Mouse (Mus musculus) kidney, adult 8-10 months (tissue): ENCODE results near the gene Uqcr11.

Experiments
- DNase-seq, 2 experiments: peaks; one replicate each; pipeline ENCODE4 v3.0.0; 2022

Gene Uqcr11

DNA sequence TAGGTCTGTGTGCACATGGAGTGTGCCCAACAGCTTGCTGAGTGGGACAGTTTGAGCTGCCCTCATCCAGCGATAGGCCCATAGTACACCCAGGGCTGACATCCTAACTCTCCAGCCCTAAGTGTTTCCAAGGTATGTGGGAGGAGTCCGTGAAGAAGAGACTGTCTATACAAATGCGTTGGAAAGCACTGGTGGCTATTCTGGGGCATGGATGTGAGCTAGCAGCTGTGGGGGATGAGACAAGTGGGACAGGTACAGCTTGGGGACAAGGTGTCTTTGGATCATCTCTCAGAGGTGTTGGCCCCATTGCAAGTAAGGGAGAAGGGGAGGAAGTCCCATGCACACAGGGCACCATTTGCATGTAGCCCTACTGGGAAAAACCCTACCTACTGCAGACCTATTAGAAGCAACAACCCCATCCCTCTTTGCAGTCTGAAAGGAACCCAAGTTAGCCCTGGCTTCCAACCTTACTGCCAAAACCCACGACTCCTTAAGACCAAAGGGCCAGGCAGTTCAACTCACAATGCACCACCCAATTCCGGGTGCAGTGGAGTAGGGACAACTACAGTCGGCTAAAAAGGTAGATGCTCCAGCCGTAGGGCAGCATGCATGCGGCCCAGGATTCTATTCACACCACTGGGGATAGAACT lies 9.0 kb downstream of the Uqcr11 start:
- DNase-seq, result no peak

DNA sequence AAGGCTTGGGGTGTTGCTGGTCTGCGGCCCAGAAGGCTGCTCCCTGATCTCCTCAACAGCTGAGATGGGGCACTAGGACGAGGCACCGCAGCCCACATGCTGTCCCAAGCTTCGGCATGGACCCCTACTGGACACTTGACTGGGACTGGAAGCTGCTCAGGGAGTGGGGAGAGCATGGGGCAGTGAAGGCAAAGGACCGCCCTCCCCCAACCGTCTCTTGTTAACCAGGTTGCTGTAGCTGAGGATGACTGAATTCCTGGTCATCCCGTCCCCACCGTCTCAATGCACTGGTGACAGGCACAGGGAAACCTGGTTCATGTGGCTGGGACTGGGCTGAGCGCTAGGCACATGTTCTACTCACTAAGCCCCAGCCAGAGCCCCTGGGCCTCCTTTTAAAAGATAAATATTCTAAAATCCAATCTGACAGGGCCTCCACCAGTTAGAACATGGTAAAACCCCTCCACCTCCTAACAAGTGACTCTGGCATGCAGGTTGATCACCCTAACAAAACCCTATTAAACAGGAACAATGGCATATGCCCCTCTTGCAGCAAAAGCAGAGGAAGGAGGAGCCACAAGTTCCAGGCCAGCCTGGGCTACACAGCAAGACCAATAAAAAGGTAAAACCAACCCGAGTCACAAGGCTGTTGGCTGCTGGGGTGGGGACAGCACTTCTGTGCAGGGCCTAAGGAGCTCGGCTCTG lies 9.7 kb downstream of the Uqcr11 start:
- DNase-seq, result no peak

DNA sequence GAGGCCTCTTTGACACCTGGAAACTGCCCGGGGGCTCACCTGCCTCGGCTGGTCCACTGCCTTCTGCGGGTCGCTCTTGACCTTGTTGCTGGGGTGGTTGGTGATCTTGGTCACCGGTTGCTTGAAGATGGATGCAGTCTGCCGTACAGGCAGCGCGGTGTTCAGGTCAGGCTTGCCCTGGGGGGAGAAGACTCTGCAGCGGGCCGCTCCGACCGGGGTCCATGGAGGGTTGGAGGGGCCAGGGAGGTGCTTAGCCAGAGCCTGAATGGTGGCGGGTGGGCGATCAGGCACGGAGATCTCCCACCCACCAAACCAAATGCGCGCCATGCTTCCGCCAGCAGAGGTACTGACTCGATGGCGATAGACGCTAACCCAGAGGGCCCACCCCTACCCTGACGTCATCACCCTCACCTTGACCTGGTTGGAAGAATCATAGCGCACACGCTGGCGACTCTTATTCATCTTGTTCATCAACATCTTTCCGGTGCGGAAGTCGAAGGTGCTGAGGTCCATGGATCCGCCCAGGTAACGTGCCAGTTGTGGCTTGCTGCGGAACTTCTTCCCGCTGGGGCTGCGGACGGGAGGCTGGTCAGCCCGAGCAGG lies 11.5 kb downstream of the Uqcr11 start:
- no peak for DNase-seq

DNA sequence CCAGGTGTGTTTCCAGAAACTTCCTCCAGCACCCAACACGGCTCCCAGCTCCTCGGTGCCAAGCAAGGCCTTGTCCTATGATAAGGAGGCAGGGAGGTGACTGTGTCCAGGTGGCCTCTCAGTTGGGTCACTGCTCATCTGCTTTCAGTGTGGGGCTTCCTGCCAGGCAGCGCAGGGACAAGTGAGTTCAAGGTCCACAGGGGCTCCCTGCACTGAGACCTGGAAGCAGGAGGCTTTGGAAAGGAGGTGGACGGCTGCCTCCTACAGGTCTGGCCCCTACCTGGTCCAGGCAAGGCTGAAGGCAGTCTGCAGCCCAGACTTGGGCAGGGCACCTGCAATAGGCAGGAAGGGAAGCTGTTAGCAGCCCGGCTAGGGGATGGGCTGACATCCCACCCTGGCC lies 13.9 kb downstream of the Uqcr11 start:
- peak; percentile 65 to 67 for DNase-seq

DNA sequence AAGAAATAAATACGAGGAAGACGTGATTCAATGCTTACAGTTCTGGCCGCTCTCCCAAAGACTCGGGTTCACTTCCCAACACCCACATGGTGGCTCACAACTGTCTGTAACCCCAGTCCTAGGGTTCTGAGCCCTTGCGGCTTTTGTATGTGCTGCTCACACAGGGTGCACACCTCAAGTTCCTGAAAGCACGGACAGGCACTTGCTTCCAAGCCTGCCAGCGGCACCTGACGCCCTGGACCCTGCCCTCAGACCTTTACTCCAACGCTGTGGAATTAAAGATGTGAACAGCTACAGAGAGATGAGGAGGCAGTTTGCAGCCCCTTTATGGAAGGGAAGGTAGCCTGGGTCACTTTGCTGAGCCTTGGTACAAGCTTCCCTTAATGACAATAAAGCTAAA lies 15.9 kb downstream of the Uqcr11 start:
- peak in 1 of 2 experiments; percentile 49 for DNase-seq

DNA sequence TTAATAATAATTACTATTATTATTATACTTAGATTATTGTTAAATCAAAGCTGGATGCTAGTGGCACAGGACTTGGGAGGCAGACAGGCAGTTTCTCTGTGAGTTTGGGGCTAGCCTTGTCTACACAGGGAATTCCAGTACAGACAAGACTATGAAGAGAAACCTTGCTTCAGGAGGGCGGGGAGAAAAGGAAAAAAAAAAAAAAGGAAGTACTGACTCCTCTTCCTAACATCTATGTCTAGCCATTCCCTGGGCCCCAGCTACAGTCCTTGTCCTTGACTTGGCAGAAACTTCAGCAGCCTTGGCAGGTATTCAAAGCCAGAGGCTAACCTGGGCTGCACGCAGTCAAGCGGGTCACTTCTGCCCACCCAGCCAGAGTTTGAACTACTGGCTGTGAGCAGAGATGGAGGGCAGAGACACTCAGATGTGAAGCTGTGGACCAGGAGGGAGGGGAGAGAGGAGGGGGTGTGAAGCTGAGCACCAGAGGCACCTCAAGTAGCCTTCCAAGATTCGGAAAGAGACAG lies 17.4 kb downstream of the Uqcr11 start:
- no peak for DNase-seq

DNA sequence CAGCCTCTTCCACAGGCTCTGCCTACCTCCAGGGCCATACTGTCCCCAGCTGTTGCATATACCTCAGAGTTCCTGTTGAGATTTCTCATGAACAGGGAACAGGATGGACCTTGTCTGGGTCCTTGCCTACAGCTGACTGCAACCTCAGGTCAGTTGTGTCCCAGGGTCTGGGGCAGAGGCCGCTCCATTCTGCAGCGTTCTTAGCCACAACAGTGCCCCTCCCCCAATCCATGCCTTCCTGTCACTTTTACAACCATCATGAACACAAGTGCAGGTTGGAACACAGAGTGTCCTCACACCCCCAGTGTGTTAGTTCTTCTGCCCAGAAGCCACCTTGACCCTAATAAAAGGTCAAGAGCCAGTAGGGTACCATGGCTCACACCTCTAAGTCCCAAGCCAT lies 17.9 kb downstream of the Uqcr11 start:
- DNase-seq, result no peak

DNA sequence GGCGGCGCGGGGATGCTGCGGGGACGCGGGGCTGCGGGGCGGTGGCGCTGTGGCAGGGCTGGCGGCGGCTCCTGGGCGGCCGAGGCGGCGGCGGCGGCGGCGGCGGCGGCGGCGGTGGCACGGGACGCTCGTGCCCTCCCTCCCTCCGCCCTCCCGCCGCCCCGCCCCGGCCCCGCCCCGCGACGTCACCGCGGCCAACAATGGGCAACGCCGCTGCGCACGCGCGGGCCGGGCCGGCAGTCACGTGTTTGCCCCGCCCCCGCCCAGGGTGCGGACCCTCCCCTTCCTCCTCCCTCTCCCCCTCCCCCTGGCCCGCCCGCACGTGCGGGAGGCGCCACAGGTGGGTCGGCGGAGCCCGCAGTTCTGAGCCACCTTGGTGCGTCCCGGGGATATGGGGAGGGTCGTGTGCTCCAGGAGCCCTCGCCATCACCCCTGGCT lies 19.1 kb downstream of the Uqcr11 start, which contains the start of gene Mex3d:
Gene Mex3d, minus strand, starts transcription at position 138 of the 438 bp plus-strand sequence.
- peak; percentile 76 to 83 for DNase-seq

DNA sequence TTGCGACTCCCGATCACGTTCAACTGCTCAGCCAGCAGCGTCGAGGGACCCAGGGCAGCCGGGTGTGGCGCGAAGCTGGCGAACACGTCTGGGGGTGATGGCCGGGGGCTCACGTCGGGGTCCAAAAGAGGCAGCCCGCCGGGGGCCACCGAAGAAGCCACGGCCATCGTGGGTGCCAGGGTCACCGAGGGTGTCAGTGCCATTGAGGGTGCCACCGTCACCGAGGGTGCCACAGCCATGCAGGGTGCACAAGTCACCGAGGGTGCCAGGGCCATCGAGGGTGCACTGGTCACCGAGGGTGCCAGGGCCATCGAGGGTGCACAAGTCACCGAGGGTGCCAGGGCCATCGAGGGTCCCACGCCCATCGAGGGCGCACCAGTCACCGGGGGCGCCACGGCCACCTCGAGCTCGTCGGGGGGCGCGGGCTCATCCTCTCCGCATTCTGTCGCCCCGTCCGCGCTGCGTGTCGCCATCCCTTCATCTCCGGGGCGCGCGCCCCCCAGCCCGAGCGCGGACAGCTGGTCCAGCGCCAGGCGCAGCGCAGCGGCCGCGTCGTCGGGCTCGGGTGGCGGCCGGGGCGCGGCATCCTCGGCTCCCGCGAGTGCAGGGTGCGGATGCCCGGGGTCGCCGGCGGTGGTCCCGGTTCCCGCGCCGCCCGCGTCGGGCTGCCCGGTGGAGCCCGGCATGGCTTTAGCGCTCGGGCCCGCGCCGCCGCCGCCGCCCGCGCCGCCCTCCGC lies 19.7 kb downstream of the Uqcr11 start:
- DNase-seq, result no peak

DNA sequence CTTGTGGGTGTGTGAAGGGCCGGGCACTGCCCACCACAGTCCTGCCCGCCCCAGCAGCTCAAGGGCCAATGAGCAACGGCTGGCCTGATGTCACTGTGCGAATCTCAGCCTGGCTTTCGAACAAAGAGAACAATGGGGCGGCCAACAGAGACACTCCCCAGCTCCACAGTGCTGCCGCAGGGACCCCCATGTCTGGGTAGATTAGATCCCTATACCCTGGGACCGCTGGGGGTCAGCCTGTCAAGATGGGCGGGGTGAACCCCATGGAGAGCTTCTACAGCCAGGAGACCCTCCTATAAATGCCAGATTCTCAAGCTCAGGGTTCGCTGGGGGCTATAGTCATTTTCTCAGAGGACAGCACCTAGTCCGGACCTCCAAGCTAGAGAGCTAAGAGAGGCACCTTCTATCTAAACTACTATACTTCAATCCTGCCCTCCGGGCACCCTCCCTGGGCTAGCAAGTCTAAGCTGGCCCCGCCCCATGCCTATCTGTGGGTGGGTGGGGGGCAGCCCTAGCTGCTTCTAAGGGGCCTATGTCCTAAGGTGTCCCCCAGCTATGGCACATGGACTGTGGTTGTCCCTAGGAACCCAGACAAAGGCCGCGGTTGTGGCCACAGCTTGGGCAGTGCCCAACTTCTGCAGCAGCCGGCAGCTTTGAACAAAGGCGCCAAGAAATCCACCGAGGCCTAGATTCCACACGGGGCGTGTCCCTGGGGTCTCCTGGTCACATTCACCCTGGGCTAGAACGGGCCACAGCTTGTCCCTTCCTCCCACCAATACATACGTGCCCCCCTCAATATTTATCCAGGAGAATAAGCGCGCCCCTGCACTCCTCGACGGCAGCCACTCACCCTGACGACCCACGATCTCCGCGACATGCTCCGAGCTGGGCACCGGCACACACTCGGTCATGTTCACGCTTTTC lies 20.6 kb downstream of the Uqcr11 start:
- DNase-seq, result no peak

DNA sequence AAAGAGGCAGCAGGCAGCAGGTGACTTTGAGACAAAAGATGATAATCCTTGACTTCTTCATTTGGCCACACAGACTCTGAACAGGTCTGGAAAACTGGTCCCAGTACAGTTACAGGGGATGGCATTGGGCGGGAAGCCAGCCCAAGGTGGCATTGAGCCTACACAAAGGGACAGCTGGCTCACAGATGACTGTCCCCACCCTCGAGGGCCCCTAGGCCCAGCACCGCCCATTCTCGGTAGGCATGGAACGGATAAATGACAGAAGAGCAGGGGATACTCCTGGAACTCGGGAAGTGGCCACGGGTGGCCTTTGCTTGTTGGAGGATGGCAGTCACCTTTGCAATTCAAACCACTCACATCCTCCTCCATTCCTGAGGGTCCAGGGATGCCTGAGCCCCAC lies 21.3 kb downstream of the Uqcr11 start:
- DNase-seq, result no peak

DNA sequence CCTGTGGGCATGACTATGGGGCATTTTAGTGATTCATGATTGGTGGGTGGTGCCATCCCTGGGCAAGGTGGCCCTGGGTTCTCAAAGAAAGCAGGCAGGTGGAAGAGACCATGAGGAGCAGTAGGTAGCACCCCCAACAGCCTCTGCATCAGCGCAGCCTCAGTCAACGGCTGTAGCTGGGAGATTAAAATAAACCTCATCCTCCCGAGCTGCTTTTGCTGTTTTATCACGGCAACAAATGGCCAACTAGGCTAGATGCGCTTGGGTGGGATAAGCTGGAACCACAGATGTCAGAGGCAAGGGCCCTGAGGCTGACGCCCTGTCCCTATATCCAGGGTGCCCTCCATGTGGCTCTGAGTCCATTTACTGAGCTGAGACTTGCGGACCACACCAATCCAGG lies 21.9 kb downstream of the Uqcr11 start:
- DNase-seq, result no peak

DNA sequence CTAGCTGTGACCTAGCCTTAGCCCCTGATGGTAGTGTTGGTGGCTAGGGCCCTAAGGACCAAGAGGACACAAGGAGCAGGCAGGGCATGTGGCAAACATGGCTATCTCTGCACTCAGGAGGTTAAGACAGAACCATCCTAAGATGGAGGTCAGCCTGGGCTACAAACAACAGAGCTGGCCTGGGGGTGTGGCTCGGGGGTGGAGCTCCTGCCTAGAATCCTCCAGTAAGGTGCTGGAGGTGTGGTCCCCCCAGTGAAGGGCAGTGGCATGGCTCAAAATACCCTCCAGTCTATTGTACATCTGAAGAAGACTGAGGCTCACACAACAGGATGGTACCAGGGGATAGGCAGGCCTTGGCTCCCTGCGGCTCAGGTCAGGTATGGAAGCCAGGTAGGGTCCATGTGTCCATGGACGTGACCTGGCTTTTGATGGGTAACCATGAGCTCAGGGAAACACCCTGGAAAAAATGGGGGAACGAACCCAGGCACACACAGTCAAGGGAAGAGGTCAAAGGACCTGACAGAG lies 22.5 kb downstream of the Uqcr11 start:
- DNase-seq, result no peak

DNA sequence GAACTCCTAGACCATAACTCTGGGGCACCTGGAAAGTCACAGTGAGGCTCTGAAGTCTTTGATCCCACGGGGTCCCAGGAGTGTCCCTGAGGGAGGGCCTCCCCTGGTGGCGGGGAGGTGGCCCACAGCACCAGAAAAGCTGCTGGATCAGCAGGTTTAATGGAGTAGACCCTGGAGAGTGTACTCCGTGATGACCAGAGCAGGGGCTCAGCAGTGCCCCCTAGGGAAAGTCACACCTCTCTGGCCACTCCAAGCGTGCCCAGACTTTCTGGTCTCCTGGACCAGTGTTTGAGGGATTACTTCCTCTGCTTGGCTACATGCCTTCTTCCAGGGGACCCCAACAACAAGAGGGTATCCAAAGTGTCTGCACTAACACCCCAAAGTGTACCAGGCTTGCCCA lies 23.2 kb downstream of the Uqcr11 start:
- DNase-seq, result no peak

DNA sequence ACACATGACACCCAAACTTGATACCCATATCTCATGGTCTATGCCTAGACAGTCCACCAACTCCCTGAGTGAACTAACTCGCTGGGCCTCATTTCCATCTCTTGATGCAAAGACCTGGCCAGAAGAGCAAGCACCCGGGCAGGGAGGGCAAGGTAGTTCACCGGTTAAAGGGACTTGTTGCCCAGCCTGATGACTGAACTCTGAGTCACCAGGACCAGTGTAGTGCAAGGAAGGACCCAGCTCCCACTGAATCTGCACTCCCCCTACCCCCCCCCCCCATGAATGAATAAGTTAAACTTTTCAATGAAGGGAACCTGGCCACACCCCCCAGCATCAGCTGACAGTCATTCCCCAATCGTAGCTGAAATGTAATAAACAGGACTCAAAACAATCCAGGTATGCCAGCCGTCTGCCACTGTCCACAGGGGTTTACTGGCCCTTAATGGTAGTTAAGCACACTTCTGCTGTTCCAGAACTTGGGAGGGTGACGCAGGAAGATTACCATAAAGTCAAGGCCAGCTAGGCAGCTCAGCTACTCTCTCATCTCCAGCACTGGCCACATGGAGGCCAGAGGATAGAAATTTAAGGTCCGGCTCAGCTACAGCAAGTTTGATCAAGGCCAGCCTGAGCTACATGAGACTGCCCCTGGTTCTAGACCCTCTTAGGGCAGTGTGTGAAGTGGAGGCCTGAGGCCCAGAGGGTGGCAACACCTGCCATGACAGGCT lies 23.8 kb downstream of the Uqcr11 start:
- DNase-seq, result no peak

DNA sequence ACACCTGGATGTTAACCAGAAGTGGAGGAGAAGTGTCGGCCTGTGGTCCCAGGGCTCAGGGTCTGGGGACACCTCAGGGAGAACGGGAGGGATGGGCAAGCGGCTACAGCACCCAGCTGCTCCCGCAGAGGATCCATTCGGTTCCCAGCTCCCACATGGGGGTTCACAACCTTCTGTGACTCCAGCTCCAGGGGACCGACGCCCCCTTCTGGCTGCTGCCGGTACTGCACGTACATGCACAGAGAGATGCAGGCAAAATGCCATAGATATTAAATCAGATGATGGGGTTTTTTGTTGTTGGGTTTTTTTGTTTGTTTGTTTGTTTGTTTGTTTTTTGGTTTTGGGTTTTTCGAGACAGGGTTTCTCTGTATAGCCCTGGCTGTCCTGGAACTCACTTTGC lies 28.9 kb downstream of the Uqcr11 start:
- DNase-seq, result no peak

DNA sequence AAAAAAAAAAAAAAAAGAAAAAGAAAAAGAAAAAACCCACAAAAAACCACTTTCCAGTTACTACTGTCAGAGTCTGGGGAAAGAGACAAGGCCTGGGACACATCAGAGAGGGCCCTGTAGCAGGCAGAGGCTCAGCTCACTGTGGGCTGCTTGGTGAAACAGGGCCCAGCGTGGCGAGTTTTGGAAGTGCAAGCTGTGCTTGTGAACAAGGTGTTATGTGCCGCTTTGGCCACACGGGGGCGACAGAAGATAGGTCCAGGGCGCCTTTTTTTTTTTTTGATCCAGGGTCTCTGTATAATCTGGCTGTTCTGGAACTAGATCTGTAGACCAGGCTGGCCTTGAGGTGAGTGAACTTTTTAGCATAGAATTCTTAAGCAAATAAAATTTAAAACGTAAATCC lies 30.5 kb downstream of the Uqcr11 start:
- DNase-seq, result peak; percentile 82 to 94

DNA sequence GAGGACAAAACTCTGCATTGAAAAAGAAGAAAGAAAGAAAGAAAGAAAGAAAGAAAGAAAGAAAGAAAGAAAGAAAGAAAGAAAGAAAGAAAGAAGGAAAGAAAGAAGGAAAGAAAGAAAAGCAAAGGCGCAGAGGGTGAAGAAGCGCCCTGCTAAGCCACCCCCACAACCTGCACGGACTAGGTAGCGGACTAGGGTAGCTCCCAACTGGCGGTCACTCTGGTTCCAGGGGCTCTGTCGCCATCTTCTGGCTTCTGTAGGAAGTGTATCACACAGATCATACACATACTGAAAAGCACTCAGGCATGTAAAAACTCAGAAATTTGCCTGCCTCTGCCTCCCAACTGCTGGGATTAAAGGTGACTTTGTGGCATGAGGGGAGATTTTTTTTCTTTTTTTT lies 32.6 kb downstream of the Uqcr11 start:
- DNase-seq, result peak; percentile 79 to 90

DNA sequence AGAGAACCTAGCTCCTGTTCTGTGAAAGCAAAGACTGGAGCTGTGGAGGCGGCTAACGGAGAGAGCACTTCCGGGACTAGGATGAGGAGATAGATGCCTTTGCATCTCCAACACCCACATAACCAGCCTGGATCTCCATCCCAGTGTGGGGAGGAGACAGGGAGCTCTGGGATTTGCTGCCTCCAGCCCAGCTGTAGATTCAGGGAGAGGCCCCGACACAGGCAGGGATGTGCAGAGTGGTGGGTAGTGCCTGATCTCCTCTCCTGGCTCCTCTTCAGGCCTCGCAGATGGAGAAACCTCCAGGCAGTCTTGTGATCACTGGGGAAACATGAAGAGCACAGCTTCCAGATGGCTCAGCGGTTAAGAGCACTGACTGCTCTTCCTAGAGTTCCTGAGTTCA lies 33.9 kb downstream of the Uqcr11 start:
- no peak for DNase-seq

DNA sequence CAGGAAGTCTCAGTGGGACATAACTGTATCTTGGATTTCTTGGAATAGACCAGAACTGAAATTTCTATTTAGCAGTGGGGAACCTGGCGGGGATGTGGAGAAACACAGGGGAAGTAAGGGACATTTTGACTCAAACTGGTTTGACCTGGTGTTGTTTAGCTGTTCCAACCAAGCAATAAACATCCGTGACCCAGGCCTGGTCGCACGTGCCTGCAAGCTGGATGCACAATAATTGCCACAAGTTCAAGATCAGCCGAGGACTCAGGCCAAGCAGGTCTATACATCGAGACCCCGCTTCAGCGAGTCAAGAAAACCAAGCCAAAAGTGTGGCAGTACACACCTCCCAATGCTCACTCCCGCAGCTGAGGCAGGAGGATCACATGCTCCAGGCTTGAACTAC lies 34.6 kb downstream of the Uqcr11 start:
- no peak for DNase-seq

DNA sequence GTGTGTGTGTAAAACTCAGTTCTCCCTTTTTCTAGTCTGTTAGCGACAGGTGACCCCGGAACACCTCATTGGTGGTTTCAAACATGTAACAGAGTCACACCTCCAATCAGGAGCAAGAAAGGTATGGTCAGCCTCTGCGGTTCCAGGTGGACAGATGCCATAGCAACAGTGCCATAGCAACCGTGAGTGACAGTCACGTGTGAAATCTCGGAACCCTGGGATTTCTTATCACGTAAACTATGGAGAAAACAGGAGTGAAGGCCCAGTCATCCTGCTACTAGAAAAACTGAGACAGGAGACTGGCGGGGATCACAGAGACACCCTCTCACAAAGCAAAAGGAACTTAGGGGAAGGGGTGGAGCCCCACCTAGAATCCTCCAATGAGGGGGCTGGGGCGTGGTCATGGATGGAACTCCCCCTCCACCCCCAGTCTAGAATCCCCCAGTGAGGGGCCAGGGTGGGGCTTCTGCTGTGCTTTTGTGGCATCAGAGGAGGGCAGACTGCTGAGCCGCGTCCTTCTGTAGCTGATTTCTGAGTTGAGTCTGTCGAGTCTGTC lies 35.1 kb downstream of the Uqcr11 start:
- peak; percentile 53 to 65 for DNase-seq
